ENCODE assay signal across 17 mouse cellular contexts in the genomic region with DNA sequence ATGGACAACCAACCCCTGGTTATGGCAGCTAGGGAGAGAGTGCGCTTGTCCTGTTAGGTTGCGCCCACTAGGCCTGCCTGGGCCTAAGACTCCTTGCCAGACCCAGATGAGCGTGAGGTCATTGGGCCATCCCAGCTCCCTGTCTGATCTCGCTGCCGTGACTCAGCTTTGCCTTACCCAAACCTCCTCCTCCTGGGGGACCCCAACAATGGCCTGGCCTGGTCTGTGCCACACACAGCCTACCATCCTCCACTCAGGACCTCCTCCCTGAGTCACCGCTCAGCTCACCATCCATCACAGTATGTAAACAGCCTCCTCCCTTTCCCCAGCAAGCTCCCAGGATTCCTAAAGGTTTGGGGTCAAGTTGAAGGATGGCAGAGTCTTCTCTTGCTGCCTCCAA. TPM values are rescaled to one million over a fixed set of nuclear protein-coding genes. Genes with fewer than 3 reads are reported as not detected.
"Had no signal": no experiment of that assay in that cellular context is flagged by ENCODE, and none has a peak within 500 bp of the region (broad histone marks: within the 10 kb centered on the region; RNA-seq: fewer than 3 reads in every experiment).

No protein-coding gene starts in this region.

- H3K36me3 ChIP-seq: neural tube, embryonic 13.5 days; neural tube, embryonic 15.5 days; stomach, embryonic 15.5 days had no signal

- DNase-seq: retina, postnatal 1 day; right cerebral cortex, adult 18-20 months; right cerebral cortex, postnatal 25 days; right cerebral cortex, postnatal 4 days; spleen, adult 18-20 months; thymus, adult 18-20 months; thymus, adult 2 months; thymus, postnatal 14 days; thymus, postnatal 25 days; thymus, postnatal 36 days had no signal

- H3K4me2 ChIP-seq: neural tube, embryonic 13.5 days; neural tube, embryonic 15.5 days; stomach, embryonic 15.5 days had no signal

- H3K27me3 ChIP-seq: stomach, embryonic 15.5 days had no signal

- H3K9me3 ChIP-seq: neural tube, embryonic 13.5 days; neural tube, embryonic 15.5 days; stomach, embryonic 15.5 days had no signal

- H3K27ac ChIP-seq: neural tube, embryonic 13.5 days; neural tube, embryonic 15.5 days; stomach, embryonic 15.5 days; stomach, postnatal 0 days had no signal

- H3K9ac ChIP-seq: neural tube, embryonic 13.5 days; neural tube, embryonic 15.5 days; stomach, embryonic 15.5 days had no signal

- H3K4me3 ChIP-seq: neural tube, embryonic 13.5 days; neural tube, embryonic 15.5 days; stomach, embryonic 15.5 days had no signal

RNA-seq across cellular contexts. Expression of a gene that starts 9.1 kb away (rescaled TPM):
- total RNA-seq: neutrophil, adult 5-6 weeks had no signal
- polyA plus RNA-seq: spleen, adult 2 months; testis, adult 2 months had no signal
